Mouse (Mus musculus): Measurements from ENCODE around the gene Tnni2. TPM values are rescaled to one million over a fixed set of nuclear protein-coding genes. Genes with fewer than 3 reads are reported as not detected.

Gene Tnni2
- polyA plus RNA-seq, 1 experiment from 2014 or later: 27.0 TPM

Other genes with a start within 250 kb of the Tnni2 start
- not detected in 2 replicates for gene Krtap5-3, start 240.4 kb upstream of the Tnni2 start, polyA plus RNA-seq (2015; fragmentation: Nextera tagmentation; extraction: Ambion mirVana)
- gene Gm7579, start 229.9 kb upstream of the Tnni2 start, polyA plus RNA-seq (2015; fragmentation: Nextera tagmentation; extraction: Ambion mirVana): not detected in 2 replicates
- not detected in 2 replicates for gene Krtap5-5, start 211.8 kb upstream of the Tnni2 start, polyA plus RNA-seq (2015; fragmentation: Nextera tagmentation; extraction: Ambion mirVana)
- gene Gm40460, start 200.7 kb upstream of the Tnni2 start, polyA plus RNA-seq (2015; fragmentation: Nextera tagmentation; extraction: Ambion mirVana): not detected in 2 replicates
- gene Gm2431, start 183.5 kb upstream of the Tnni2 start, polyA plus RNA-seq (2015; fragmentation: Nextera tagmentation; extraction: Ambion mirVana): not detected in 2 replicates
- not detected in 2 replicates for gene Gm4559, start 167.4 kb upstream of the Tnni2 start, polyA plus RNA-seq (2015; fragmentation: Nextera tagmentation; extraction: Ambion mirVana)
- not detected in 2 replicates for gene Krtap5-1, start 144.7 kb upstream of the Tnni2 start, polyA plus RNA-seq (2015; fragmentation: Nextera tagmentation; extraction: Ambion mirVana)
- gene Krtap5-4, start 138.3 kb upstream of the Tnni2 start, polyA plus RNA-seq (2015; fragmentation: Nextera tagmentation; extraction: Ambion mirVana): 0.18 TPM in 1 of 2 replicates, not detected in the other
- 4.8 and 4.9 TPM in 2 replicates for gene Ifitm10, start 68.1 kb upstream of the Tnni2 start, polyA plus RNA-seq (2015; fragmentation: Nextera tagmentation; extraction: Ambion mirVana)
- not detected in 2 replicates for gene Gm49369, start 59.1 kb upstream of the Tnni2 start, polyA plus RNA-seq (2015; fragmentation: Nextera tagmentation; extraction: Ambion mirVana)
- gene Ctsd, start 53.8 kb upstream of the Tnni2 start, polyA plus RNA-seq (2015; fragmentation: Nextera tagmentation; extraction: Ambion mirVana): 470 and 482 TPM in 2 replicates
- gene Syt8, start 7.0 kb upstream of the Tnni2 start, polyA plus RNA-seq (2015; fragmentation: Nextera tagmentation; extraction: Ambion mirVana): 0.17 and 0.32 TPM in 2 replicates
- gene Lsp1, start 19.0 kb downstream of the Tnni2 start, polyA plus RNA-seq (2015; fragmentation: Nextera tagmentation; extraction: Ambion mirVana): 73.5 and 83.5 TPM in 2 replicates
- gene Tnnt3, start 57.0 kb downstream of the Tnni2 start, polyA plus RNA-seq (2015; fragmentation: Nextera tagmentation; extraction: Ambion mirVana): 5.3 and 17.1 TPM in 2 replicates
- gene Mrpl23, start 90.9 kb downstream of the Tnni2 start, polyA plus RNA-seq (2015; fragmentation: Nextera tagmentation; extraction: Ambion mirVana): 14.2 and 20.0 TPM in 2 replicates
- 914 and 1,144 TPM in 2 replicates for gene Igf2, start 225.0 kb downstream of the Tnni2 start, polyA plus RNA-seq (2015; fragmentation: Nextera tagmentation; extraction: Ambion mirVana)
- gene Gm49394, start 228.1 kb downstream of the Tnni2 start, polyA plus RNA-seq (2015; fragmentation: Nextera tagmentation; extraction: Ambion mirVana): 0.32 TPM in 1 of 2 replicates, not detected in the other